Comparison of ENCODE assay signal across 17 mouse cellular contexts in the genomic region with DNA sequence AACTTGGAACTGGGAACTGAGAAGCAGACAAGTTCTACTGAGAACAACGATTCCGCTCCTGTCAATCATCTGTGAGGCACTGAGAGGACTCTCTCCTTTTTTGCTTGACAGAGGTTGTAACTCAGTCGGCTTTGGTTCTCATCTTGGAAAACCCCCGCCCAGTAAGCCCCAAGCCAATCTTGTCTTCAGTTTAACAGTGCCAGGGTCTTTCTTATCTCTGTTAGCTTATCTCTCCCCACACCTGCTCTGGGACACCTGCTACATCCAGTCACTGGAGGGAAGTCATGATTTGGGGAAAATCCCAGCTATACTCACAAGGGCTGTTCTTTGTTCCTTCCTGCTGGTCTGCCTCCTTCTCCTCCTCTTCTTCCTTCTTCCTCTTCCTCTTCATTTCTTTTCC.
"Had no signal": no experiment of that assay in that cellular context is flagged by ENCODE, and none has a peak within 500 bp of the region (broad histone marks: within the 10 kb centered on the region; RNA-seq: fewer than 3 reads in every experiment).

No protein-coding gene starts in this region.

- H3K9me3 ChIP-seq: lung, embryonic 15.5 days; megakaryocyte, embryonic 14.5 days; midbrain, embryonic 13.5 days; midbrain, embryonic 15.5 days; neural tube, embryonic 12.5 days; stomach, embryonic 15.5 days had no signal

- H3K4me3 ChIP-seq: lung, embryonic 15.5 days; megakaryocyte, embryonic 14.5 days; midbrain, embryonic 13.5 days; midbrain, embryonic 15.5 days; neural tube, embryonic 12.5 days; stomach, embryonic 15.5 days had no signal

- H3K4me2 ChIP-seq: lung, embryonic 15.5 days; midbrain, embryonic 11.5 days; midbrain, embryonic 13.5 days; midbrain, embryonic 15.5 days; neural tube, embryonic 12.5 days; stomach, embryonic 15.5 days had no signal

- H3K27me3 ChIP-seq: lung, embryonic 15.5 days; midbrain, embryonic 13.5 days; midbrain, embryonic 15.5 days; neural tube, embryonic 12.5 days; stomach, embryonic 15.5 days had no signal

- H3K27ac ChIP-seq: lung, embryonic 15.5 days; macrophage; midbrain, embryonic 13.5 days; midbrain, embryonic 15.5 days; neural tube, embryonic 12.5 days; stomach, embryonic 15.5 days; stomach, postnatal 0 days had no signal

- H3K36me3 ChIP-seq: lung, embryonic 15.5 days; midbrain, embryonic 13.5 days; midbrain, embryonic 15.5 days; neural tube, embryonic 12.5 days; stomach, embryonic 15.5 days had no signal

- H3K4me1 ChIP-seq: lung, embryonic 15.5 days; midbrain, embryonic 13.5 days; midbrain, embryonic 15.5 days; neural tube, embryonic 12.5 days; stomach, embryonic 15.5 days had no signal

- DNase-seq: lung, adult 2 months; lung, postnatal 14 days; lung, postnatal 36 days; right cerebral cortex, postnatal 14 days; thymus, adult 2 months; thymus, postnatal 25 days; thymus, postnatal 4 days had no signal

- H3K9ac ChIP-seq: lung, embryonic 15.5 days; midbrain, embryonic 13.5 days; midbrain, embryonic 15.5 days; neural tube, embryonic 12.5 days; stomach, embryonic 15.5 days had no signal

- ATAC-seq: lung, postnatal 0 days; midbrain, embryonic 13.5 days; midbrain, embryonic 15.5 days had no signal
